Mouse (Mus musculus) embryonic fibroblast, embryonic 13.5 days (primary cell): Measurements from ENCODE around the gene E130114P18Rik.

Experiments used
- CTCF ChIP-seq: IDR thresholded peaks from 2 replicates; pipeline ENCODE4 v1.5.1; 2011; ENCODE audit warnings: mild to moderate bottlenecking, control low read depth, low read length, moderate library complexity, borderline replicate concordance; ENCODE audit not compliant: insufficient read depth
- POLR2A ChIP-seq: IDR thresholded peaks from 2 replicates; pipeline ENCODE4 v1.6.1; 2011; ENCODE audit warnings: low read depth, mild to moderate bottlenecking, control low read depth, low read length, moderate library complexity

DNA sequence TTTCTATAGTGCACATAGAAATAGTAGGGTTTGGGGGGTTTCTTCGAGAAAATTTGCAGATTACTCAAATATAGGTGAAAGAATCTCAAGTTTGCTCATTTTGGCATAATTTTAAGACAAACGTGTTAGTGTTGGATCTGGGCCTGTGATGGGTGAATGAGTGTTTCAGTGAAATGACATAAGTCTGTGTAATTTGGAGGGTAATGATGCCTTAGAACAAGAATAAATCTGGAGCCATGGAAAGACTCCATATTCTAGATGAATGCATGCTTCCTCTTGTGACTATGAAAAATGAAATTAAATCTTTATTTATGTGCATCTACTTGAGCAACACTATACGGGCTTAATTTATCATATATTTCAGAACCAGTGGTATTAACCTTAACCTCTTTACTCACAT is 38.9 kb upstream of the E130114P18Rik start:
- TF ChIP-seq POLR2A (no peak), CTCF (no peak)
